Mouse (Mus musculus): ENCODE data around the gene Kirrel3. TPM values are rescaled to one million over a fixed set of nuclear protein-coding genes. Genes with fewer than 3 reads are reported as not detected.

Kirrel3 gene
- total and polyA plus RNA-seq, 3 experiments: 0.98 TPM; not detected in 2

GRCm38 (mm10) chr9:35027382-35027997, 541.8 kb downstream of the Kirrel3 start:
- no peaks in the 10 kb centered on the region for H3K9me3 ChIP-seq (replicated peaks)
- no peak for TF ChIP-seq CTCF (IDR thresholded peaks at IDR 0.05; ENCODE audit: low read depth, low read length)
- no peak for TF ChIP-seq TAL1 (conservative IDR thresholded peaks at IDR 0.05; ENCODE audit: low read depth, low read length)
- TF ChIP-seq POLR2AphosphoS5 (IDR thresholded peaks at IDR 0.05; ENCODE audit: insufficient replicate concordance, low read depth, low read length): no peak
- no peak for TF ChIP-seq GATA1 (IDR thresholded peaks at IDR 0.05; ENCODE audit: borderline replicate concordance, low read length)
- no peak for TF ChIP-seq GATA2 (IDR thresholded peaks at IDR 0.05; ENCODE audit: borderline replicate concordance, low read depth, low read length)
- no peaks in the 10 kb centered on the region for H3K36me3 ChIP-seq (replicated peaks)
- no peak for ATAC-seq (ENCODE audit: extremely low read depth, insufficient number of reproducible peaks, low FRiP score, poor library complexity, severe bottlenecking)
- H3K4me3 ChIP-seq (ENCODE audit: low read depth, low read length): no peak overlapping the region
- H3K27me3 ChIP-seq (ENCODE audit: insufficient read depth, low read length): peaks cover 55% of the 10 kb centered on the region
- no peaks in the 10 kb centered on the region for H3K4me1 ChIP-seq (ENCODE audit: insufficient read depth, low read depth, low read length)
- DNase-seq (ENCODE audit: low spot score): no peak

DNA sequence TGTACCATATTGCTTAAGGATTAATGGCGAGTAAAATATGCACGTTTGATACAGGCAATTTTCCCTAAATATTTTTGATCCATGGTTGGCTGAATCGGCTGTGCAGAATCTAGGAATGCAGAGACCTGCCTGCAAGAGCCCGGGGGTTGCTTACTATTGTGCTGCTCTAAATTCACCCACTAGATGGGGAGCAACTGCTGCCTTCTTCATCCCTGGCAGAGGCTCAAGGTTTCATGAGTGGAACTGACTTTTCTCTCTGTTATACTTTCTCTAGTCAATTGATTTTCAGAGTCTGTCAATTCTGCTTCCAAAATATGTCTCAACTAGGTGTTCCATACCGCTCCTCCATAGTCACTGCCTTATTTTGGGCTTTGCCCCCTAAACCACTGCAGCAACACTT, 545.1 kb downstream of the Kirrel3 start:
- Histone ChIP-seq H3K36me3 (replicated peaks) (no peaks in the 10 kb centered on the region), H3K9me3 (replicated peaks) (no peaks in the 10 kb centered on the region), H3K4me1 (ENCODE audit: insufficient read depth, low read depth, low read length) (peaks cover 5% of the 10 kb centered on the region; the same call in 1 of the 2 replicates), H3K4me3 (ENCODE audit: low read depth, low read length) (no peak overlapping the region), H3K27me3 (ENCODE audit: insufficient read depth, low read length) (peaks cover 63% of the 10 kb centered on the region)
- TF ChIP-seq CTCF (IDR thresholded peaks at IDR 0.05; ENCODE audit: low read depth, low read length) (no peak), GATA1 (IDR thresholded peaks at IDR 0.05; ENCODE audit: borderline replicate concordance, low read length) (no peak), GATA2 (IDR thresholded peaks at IDR 0.05; ENCODE audit: borderline replicate concordance, low read depth, low read length) (no peak), POLR2AphosphoS5 (IDR thresholded peaks at IDR 0.05; ENCODE audit: insufficient replicate concordance, low read depth, low read length) (no peak), TAL1 (conservative IDR thresholded peaks at IDR 0.05; ENCODE audit: low read depth, low read length) (no peak)
- ATAC-seq (ENCODE audit: extremely low read depth, insufficient number of reproducible peaks, low FRiP score, poor library complexity, severe bottlenecking) (no peak), DNase-seq (ENCODE audit: low spot score) (no peak)

- Histone ChIP-seq H3K4me1 (ENCODE audit: insufficient read depth, low read depth, low read length) (peaks cover 7% of the 10 kb centered on the region; the same call in 1 of the 2 replicates), H3K4me3 (ENCODE audit: low read depth, low read length) (no peak overlapping the region), H3K36me3 (replicated peaks) (no peaks in the 10 kb centered on the region), H3K9me3 (replicated peaks) (no peaks in the 10 kb centered on the region), H3K27me3 (ENCODE audit: insufficient read depth, low read length) (peaks cover 58% of the 10 kb centered on the region)
- no peak for TF ChIP-seq POLR2AphosphoS5 (IDR thresholded peaks at IDR 0.05; ENCODE audit: insufficient replicate concordance, low read depth, low read length)
- TF ChIP-seq GATA2 (IDR thresholded peaks at IDR 0.05; ENCODE audit: borderline replicate concordance, low read depth, low read length): no peak
- TF ChIP-seq GATA1 (IDR thresholded peaks at IDR 0.05; ENCODE audit: borderline replicate concordance, low read length): no peak
- no peak for TF ChIP-seq TAL1 (conservative IDR thresholded peaks at IDR 0.05; ENCODE audit: low read depth, low read length)
- TF ChIP-seq CTCF (IDR thresholded peaks at IDR 0.05; ENCODE audit: low read depth, low read length): no peak
- ATAC-seq (ENCODE audit: extremely low read depth, insufficient number of reproducible peaks, low FRiP score, poor library complexity, severe bottlenecking): no peak
- no peak for DNase-seq (ENCODE audit: low spot score)
Measured at GRCm38 (mm10) chr9:35032457-35032856, 546.8 kb downstream of the Kirrel3 start.

GRCm38 (mm10) chr9:35035074-35035473, 549.4 kb downstream of the Kirrel3 start:
- Histone ChIP-seq H3K36me3 (replicated peaks) (no peaks in the 10 kb centered on the region), H3K4me1 (ENCODE audit: insufficient read depth, low read depth, low read length) (peaks cover 7% of the 10 kb centered on the region; the same call in 1 of the 2 replicates), H3K4me3 (ENCODE audit: low read depth, low read length) (no peak overlapping the region), H3K9me3 (replicated peaks) (no peaks in the 10 kb centered on the region), H3K27me3 (ENCODE audit: insufficient read depth, low read length) (peaks cover 34% of the 10 kb centered on the region)
- ATAC-seq (ENCODE audit: extremely low read depth, insufficient number of reproducible peaks, low FRiP score, poor library complexity, severe bottlenecking) (no peak), DNase-seq (ENCODE audit: low spot score) (no peak)
- TF ChIP-seq GATA1 (IDR thresholded peaks at IDR 0.05; ENCODE audit: borderline replicate concordance, low read length) (no peak), TAL1 (conservative IDR thresholded peaks at IDR 0.05; ENCODE audit: low read depth, low read length) (no peak), POLR2AphosphoS5 (IDR thresholded peaks at IDR 0.05; ENCODE audit: insufficient replicate concordance, low read depth, low read length) (no peak), GATA2 (IDR thresholded peaks at IDR 0.05; ENCODE audit: borderline replicate concordance, low read depth, low read length) (no peak)

GRCm38 (mm10) chr9:35038922-35039586, 553.4 kb downstream of the Kirrel3 start:
- Histone ChIP-seq H3K9me3 (replicated peaks) (no peaks in the 10 kb centered on the region), H3K27me3 (ENCODE audit: insufficient read depth, low read length) (peaks cover 21% of the 10 kb centered on the region), H3K36me3 (replicated peaks) (peaks cover 11% of the 10 kb centered on the region), H3K4me3 (ENCODE audit: low read depth, low read length) (no peak overlapping the region), H3K4me1 (ENCODE audit: insufficient read depth, low read depth, low read length) (peaks cover 7% of the 10 kb centered on the region; the same call in 1 of the 2 replicates)
- ATAC-seq (ENCODE audit: extremely low read depth, insufficient number of reproducible peaks, low FRiP score, poor library complexity, severe bottlenecking) (no peak), DNase-seq (ENCODE audit: low spot score) (no peak)
- TF ChIP-seq GATA2 (IDR thresholded peaks at IDR 0.05; ENCODE audit: borderline replicate concordance, low read depth, low read length) (no peak), CTCF (IDR thresholded peaks at IDR 0.05; ENCODE audit: low read depth, low read length) (no peak), GATA1 (IDR thresholded peaks at IDR 0.05; ENCODE audit: borderline replicate concordance, low read length) (no peak), TAL1 (conservative IDR thresholded peaks at IDR 0.05; ENCODE audit: low read depth, low read length) (no peak), POLR2AphosphoS5 (IDR thresholded peaks at IDR 0.05; ENCODE audit: insufficient replicate concordance, low read depth, low read length) (no peak)

DNA sequence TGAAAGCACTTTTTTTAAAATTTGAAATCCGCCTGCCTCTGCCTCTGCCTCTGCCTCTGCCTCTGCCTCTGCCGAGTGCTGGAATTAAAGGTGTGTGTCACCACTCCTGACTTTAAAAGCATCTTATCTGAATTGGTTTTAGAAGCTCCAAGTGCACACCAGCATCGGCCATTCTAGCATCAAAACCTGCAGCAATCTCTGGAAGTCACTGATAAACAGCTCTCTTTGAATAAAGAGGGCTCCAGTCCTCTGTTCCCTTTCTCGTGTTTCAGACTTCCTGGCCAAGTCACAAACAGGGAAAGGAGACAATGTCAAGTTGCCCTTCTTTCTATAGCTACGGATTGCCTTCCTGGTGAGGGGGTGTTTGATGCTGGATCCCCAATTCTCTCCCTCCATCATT, 554.2 kb downstream of the Kirrel3 start:
- DNase-seq (ENCODE audit: low spot score) (no peak), ATAC-seq (ENCODE audit: extremely low read depth, insufficient number of reproducible peaks, low FRiP score, poor library complexity, severe bottlenecking) (no peak)
- Histone ChIP-seq H3K9me3 (replicated peaks) (no peaks in the 10 kb centered on the region), H3K27me3 (ENCODE audit: insufficient read depth, low read length) (peaks cover 17% of the 10 kb centered on the region), H3K4me1 (ENCODE audit: insufficient read depth, low read depth, low read length) (peaks cover 6% of the 10 kb centered on the region; the same call in 1 of the 2 replicates), H3K4me3 (ENCODE audit: low read depth, low read length) (no peak overlapping the region), H3K36me3 (replicated peaks) (peaks cover 19% of the 10 kb centered on the region)
- TF ChIP-seq CTCF (IDR thresholded peaks at IDR 0.05; ENCODE audit: low read depth, low read length) (no peak), TAL1 (conservative IDR thresholded peaks at IDR 0.05; ENCODE audit: low read depth, low read length) (no peak), POLR2AphosphoS5 (IDR thresholded peaks at IDR 0.05; ENCODE audit: insufficient replicate concordance, low read depth, low read length) (no peak), GATA2 (IDR thresholded peaks at IDR 0.05; ENCODE audit: borderline replicate concordance, low read depth, low read length) (no peak), GATA1 (IDR thresholded peaks at IDR 0.05; ENCODE audit: borderline replicate concordance, low read length) (no peak)
